8 mouse cellular contexts compared by ENCODE assay signal in the genomic region with DNA sequence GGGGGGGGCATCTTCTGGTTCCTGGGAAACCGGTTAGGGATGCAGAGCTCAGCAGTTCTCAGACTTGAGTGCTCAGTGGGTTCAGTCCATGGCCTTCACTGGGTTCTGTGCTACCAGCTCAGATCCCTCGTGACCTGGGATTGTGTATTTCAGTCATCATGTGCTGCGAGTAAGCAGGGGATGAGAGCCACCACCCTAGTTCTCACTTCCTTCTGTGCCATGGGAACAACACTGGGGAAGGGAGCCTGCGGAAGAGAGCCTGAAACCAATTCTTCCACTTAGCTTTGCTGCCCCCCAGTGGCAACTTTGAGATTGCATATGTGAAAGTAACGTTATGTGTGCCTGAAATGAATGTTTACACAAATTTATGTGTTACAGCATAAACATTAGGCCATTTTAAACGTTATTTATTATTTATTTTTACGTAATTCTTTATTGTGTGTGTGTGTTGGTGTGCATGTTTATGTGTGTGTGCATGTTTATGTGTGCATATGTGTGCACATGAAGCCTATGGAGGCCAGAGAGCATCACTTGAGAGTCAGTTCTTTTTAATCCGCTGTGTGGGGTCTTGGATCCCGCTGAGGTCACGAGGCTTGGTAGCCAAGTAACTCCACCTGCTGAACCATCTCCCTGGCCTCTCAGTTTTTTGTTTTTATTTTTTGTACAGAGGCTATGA. TPM values are rescaled to one million over a fixed set of nuclear protein-coding genes. Genes with fewer than 3 reads are reported as not detected.
DNase-seq lines count a peak whose midpoint lies in the region; ATAC-seq lines count a peak whose summit lies in the region.

No protein-coding gene starts in this region.

- H3K4me2 ChIP-seq in hindbrain, embryonic 13.5 days = no peak overlapping the region

- no peaks in the 10 kb centered on the region for H3K27me3 ChIP-seq in hindbrain, embryonic 13.5 days

- 14% methylated on average over 10 of the region's 10 CpGs for WGBS in hindbrain, embryonic 13.5 days

- no peaks in the 10 kb centered on the region for H3K9me3 ChIP-seq in hindbrain, embryonic 13.5 days

- peak; percentile 77 for ATAC-seq in hindbrain, embryonic 13.5 days (ENCODE audit: low FRiP score)

- no peaks in the 10 kb centered on the region for H3K36me3 ChIP-seq in hindbrain, embryonic 13.5 days

- peak; percentile 58 for DNase-seq in Muller cell, postnatal 12 days (ENCODE audit: inconsistent ontology term)
- DNase-seq in cerebellum, adult 9-11 months = peak; percentile 53
- DNase-seq in frontal cortex, postnatal 10 days (ENCODE audit: low spot score in 2 of 2) = peak; percentile 51 to 79
- DNase-seq in layer of hippocampus, postnatal 14 days (ENCODE audit: low spot score in 2 of 2) = peak; percentile 82 to 91
- peak; percentile 82 for DNase-seq in lung, postnatal 25 days (ENCODE audit: low spot score)
- peak; percentile 65 for DNase-seq in retina, adult 2 months (ENCODE audit: low read depth, low spot score)
- DNase-seq in thymus, postnatal 25 days = peak; percentile 67

- H3K4me3 ChIP-seq in hindbrain, embryonic 13.5 days = no peak overlapping the region

- H3K9ac ChIP-seq in hindbrain, embryonic 13.5 days = no peak overlapping the region

- peaks cover 4% of the 10 kb centered on the region; the same call in 1 of the 2 replicates for H3K4me1 ChIP-seq in hindbrain, embryonic 13.5 days (replicated peaks)

- no peak overlapping the region for H3K27ac ChIP-seq in hindbrain, embryonic 13.5 days

RNA-seq across cellular contexts. Expression of a gene that starts 38.8 kb away (rescaled TPM):
- polyA plus RNA-seq in hindbrain, embryonic 13.5 days (2015; fragmentation: Nextera tagmentation; extraction: Ambion mirVana) = 0.25 and 0.53 TPM in 2 replicates
- total RNA-seq in layer of hippocampus, postnatal 14 days (2021) = 1 to 10 TPM; 1.2 to 2.8 TPM

RNA-seq across cellular contexts. Expression of a gene that starts 45.9 kb away (rescaled TPM):
- polyA plus RNA-seq in hindbrain, embryonic 13.5 days (2015; fragmentation: Nextera tagmentation; extraction: Ambion mirVana) = 1.2 and 1.3 TPM in 2 replicates
- under 1 TPM in 1 of 2 experiments, not detected in 1; 0.35 TPM for total RNA-seq in layer of hippocampus, postnatal 14 days (2021)
